Mouse (Mus musculus): ENCODE data around the gene Slc6a11. TPM values are rescaled to one million over a fixed set of nuclear protein-coding genes. Genes with fewer than 3 reads are reported as not detected.
A peak's percentile ranks its signal among the peaks of the same experiment; 100 is the strongest.

The Slc6a11 gene
- polyA plus RNA-seq (2015; fragmentation: Nextera tagmentation; extraction: Ambion mirVana), result 19.9 and 22.0 TPM in 2 replicates

GRCm38 (mm10) chr6:114131122-114131872 is at the start of gene Slc6a11:
TSS of gene Slc6a11 (plus strand) at chr6:114131241.
- ATAC-seq (ENCODE audit: low FRiP score), result peak; percentile 69
- Histone ChIP-seq H3K9ac (peak within 1 kb of the TSS; percentile 79), H3K27ac (no peak within 1 kb of the TSS), H3K27me3 (peaks cover 70% of the 10 kb centered on the region), H3K4me2 (peak within 1 kb of the TSS; percentile 94), H3K4me1 (replicated peaks) (peaks cover 20% of the 10 kb centered on the region), H3K4me3 (peak within 1 kb of the TSS; percentile 60), H3K9me3 (no peaks in the 10 kb centered on the region), H3K36me3 (peaks cover 2% of the 10 kb centered on the region; the same call in 1 of the 2 replicates)
- 5% methylated on average over 61 of the region's 76 CpGs for WGBS

- Histone ChIP-seq H3K36me3 (no peaks in the 10 kb centered on the region), H3K27me3 (peaks cover 35% of the 10 kb centered on the region), H3K9ac (no peak overlapping the region), H3K4me1 (replicated peaks) (peaks cover 1% of the 10 kb centered on the region), H3K27ac (no peak overlapping the region), H3K4me2 (no peak overlapping the region), H3K4me3 (no peak overlapping the region), H3K9me3 (no peaks in the 10 kb centered on the region)
- WGBS, result 28% methylated on average over 7 of the region's 7 CpGs
- ATAC-seq (ENCODE audit: low FRiP score), result no peak
Observed at GRCm38 (mm10) chr6:114087106-114087505, 43.9 kb upstream of the Slc6a11 start.

- Histone ChIP-seq H3K4me1 (replicated peaks) (peaks cover 25% of the 10 kb centered on the region), H3K9me3 (no peaks in the 10 kb centered on the region), H3K9ac (no peak overlapping the region), H3K4me2 (no peak overlapping the region), H3K4me3 (no peak overlapping the region), H3K27me3 (peaks cover 35% of the 10 kb centered on the region), H3K27ac (no peak overlapping the region), H3K36me3 (no peaks in the 10 kb centered on the region)
- 0 out of 2 replicates have a peak, but pooled peaks have one; percentile 17 for ATAC-seq (ENCODE audit: low FRiP score)
- 9% methylated on average over 5 of the region's 5 CpGs for WGBS
Observed at GRCm38 (mm10) chr6:114089626-114090025, 41.4 kb upstream of the Slc6a11 start.

- Histone ChIP-seq H3K9me3 (no peaks in the 10 kb centered on the region), H3K4me1 (replicated peaks) (peaks cover 30% of the 10 kb centered on the region), H3K27me3 (peaks cover 36% of the 10 kb centered on the region), H3K36me3 (no peaks in the 10 kb centered on the region), H3K4me3 (no peak overlapping the region), H3K4me2 (no peak overlapping the region), H3K9ac (no peak overlapping the region), H3K27ac (no peak overlapping the region)
- ATAC-seq (ENCODE audit: low FRiP score), result no peak
- 16% methylated on average over 8 of the region's 9 CpGs for WGBS
Observed at GRCm38 (mm10) chr6:114092216-114092615, 38.8 kb upstream of the Slc6a11 start.

- Histone ChIP-seq H3K4me2 (no peak overlapping the region), H3K4me1 (replicated peaks) (peaks cover 30% of the 10 kb centered on the region), H3K27ac (peak overlapping the region; percentile 73), H3K27me3 (peaks cover 16% of the 10 kb centered on the region), H3K9ac (no peak overlapping the region), H3K36me3 (no peaks in the 10 kb centered on the region), H3K9me3 (no peaks in the 10 kb centered on the region), H3K4me3 (no peak overlapping the region)
- WGBS, result 11% methylated on average over 16 of the region's 16 CpGs
- peak; percentile 52 for ATAC-seq (ENCODE audit: low FRiP score)
Observed at GRCm38 (mm10) chr6:114094251-114094650, 36.8 kb upstream of the Slc6a11 start.

GRCm38 (mm10) chr6:114096574-114096973 is 34.5 kb upstream of the Slc6a11 start:
- Histone ChIP-seq H3K4me1 (replicated peaks) (peaks cover 35% of the 10 kb centered on the region), H3K27ac (no peak overlapping the region), H3K4me3 (no peak overlapping the region), H3K4me2 (no peak overlapping the region), H3K9ac (no peak overlapping the region), H3K9me3 (no peaks in the 10 kb centered on the region), H3K27me3 (peaks cover 7% of the 10 kb centered on the region; the same call in 1 of the 2 replicates), H3K36me3 (no peaks in the 10 kb centered on the region)
- 87% methylated on average over 6 of the region's 6 CpGs for WGBS
- no peak for ATAC-seq (ENCODE audit: low FRiP score)

GRCm38 (mm10) chr6:114101923-114102322 is 29.1 kb upstream of the Slc6a11 start:
- Histone ChIP-seq H3K27ac (no peak overlapping the region), H3K27me3 (peaks cover 5% of the 10 kb centered on the region; the same call in 1 of the 2 replicates), H3K4me3 (no peak overlapping the region), H3K4me2 (no peak overlapping the region), H3K9ac (0 out of 2 replicates have a peak overlapping the region, but pooled peaks have one; percentile 5), H3K9me3 (no peaks in the 10 kb centered on the region), H3K4me1 (replicated peaks) (peaks cover 19% of the 10 kb centered on the region), H3K36me3 (no peaks in the 10 kb centered on the region)
- no peak for ATAC-seq (ENCODE audit: low FRiP score)
- WGBS, result 61% methylated on average over 8 of the region's 8 CpGs

GRCm38 (mm10) chr6:114119507-114119906 is 11.5 kb upstream of the Slc6a11 start:
- no peak overlapping the region for H3K9ac ChIP-seq
- H3K27me3 ChIP-seq, result no peaks in the 10 kb centered on the region
- no peaks in the 10 kb centered on the region for H3K4me1 ChIP-seq (replicated peaks)
- no peak for ATAC-seq (ENCODE audit: low FRiP score)
- H3K4me3 ChIP-seq, result no peak overlapping the region
- 52% methylated on average over 5 of the region's 5 CpGs for WGBS
- H3K9me3 ChIP-seq, result no peaks in the 10 kb centered on the region
- no peak overlapping the region for H3K4me2 ChIP-seq
- H3K27ac ChIP-seq, result no peak overlapping the region
- no peaks in the 10 kb centered on the region for H3K36me3 ChIP-seq

- Histone ChIP-seq H3K9me3 (no peaks in the 10 kb centered on the region), H3K4me3 (no peak overlapping the region), H3K9ac (no peak overlapping the region), H3K27ac (no peak overlapping the region), H3K36me3 (no peaks in the 10 kb centered on the region), H3K27me3 (peaks cover 35% of the 10 kb centered on the region), H3K4me2 (no peak overlapping the region), H3K4me1 (replicated peaks) (no peaks in the 10 kb centered on the region)
- no peak for ATAC-seq (ENCODE audit: low FRiP score)
- WGBS, result 71% methylated on average over 5 of the region's 5 CpGs
Observed at GRCm38 (mm10) chr6:114125530-114125929, 5.5 kb upstream of the Slc6a11 start.

GRCm38 (mm10) chr6:114132472-114132871 is 1.4 kb downstream of the Slc6a11 start:
- Histone ChIP-seq H3K4me2 (peak overlapping the region; percentile 94), H3K36me3 (peaks cover 2% of the 10 kb centered on the region; the same call in 1 of the 2 replicates), H3K9ac (no peak overlapping the region), H3K9me3 (no peaks in the 10 kb centered on the region), H3K27me3 (peaks cover 66% of the 10 kb centered on the region), H3K4me1 (replicated peaks) (peaks cover 20% of the 10 kb centered on the region), H3K4me3 (peak overlapping the region; percentile 60; the same call in 1 of the 2 replicates), H3K27ac (no peak overlapping the region)
- WGBS, result 70% methylated on average over 3 of the region's 3 CpGs
- no peak for ATAC-seq (ENCODE audit: low FRiP score)

- H3K27ac ChIP-seq, result no peak overlapping the region
- H3K36me3 ChIP-seq, result peaks cover 2% of the 10 kb centered on the region; the same call in 1 of the 2 replicates
- no peak for ATAC-seq (ENCODE audit: low FRiP score)
- 81% methylated on average over 8 of the region's 8 CpGs for WGBS
- no peaks in the 10 kb centered on the region for H3K9me3 ChIP-seq
- H3K9ac ChIP-seq, result no peak overlapping the region
- peak overlapping the region; percentile 94 for H3K4me2 ChIP-seq
- no peak overlapping the region for H3K4me3 ChIP-seq
- peaks cover 64% of the 10 kb centered on the region for H3K27me3 ChIP-seq
- H3K4me1 ChIP-seq (replicated peaks), result peaks cover 20% of the 10 kb centered on the region
Observed at GRCm38 (mm10) chr6:114132916-114133315, 1.9 kb downstream of the Slc6a11 start.

GRCm38 (mm10) chr6:114138970-114139369 is 7.9 kb downstream of the Slc6a11 start:
- no peak overlapping the region for H3K9ac ChIP-seq
- no peak overlapping the region for H3K4me3 ChIP-seq
- peaks cover 6% of the 10 kb centered on the region; the same call in 1 of the 2 replicates for H3K36me3 ChIP-seq
- H3K4me2 ChIP-seq, result no peak overlapping the region
- peaks cover 4% of the 10 kb centered on the region for H3K4me1 ChIP-seq (replicated peaks)
- H3K27ac ChIP-seq, result no peak overlapping the region
- peaks cover 7% of the 10 kb centered on the region for H3K27me3 ChIP-seq
- H3K9me3 ChIP-seq, result no peaks in the 10 kb centered on the region
- no peak for ATAC-seq (ENCODE audit: low FRiP score)
- 85% methylated on average over 8 of the region's 8 CpGs for WGBS

GRCm38 (mm10) chr6:114141481-114141880 is 10.4 kb downstream of the Slc6a11 start:
- Histone ChIP-seq H3K4me2 (no peak overlapping the region), H3K4me1 (replicated peaks) (peaks cover 8% of the 10 kb centered on the region), H3K9ac (no peak overlapping the region), H3K36me3 (peaks cover 4% of the 10 kb centered on the region; the same call in 1 of the 2 replicates), H3K27ac (no peak overlapping the region), H3K27me3 (0 out of 2 replicates have a peak, but pooled peaks cover 9% of the 10 kb centered on the region), H3K4me3 (no peak overlapping the region), H3K9me3 (no peaks in the 10 kb centered on the region)
- no peak for ATAC-seq (ENCODE audit: low FRiP score)
- WGBS, result 83% methylated on average over 3 of the region's 3 CpGs

All from hindbrain, embryonic 13.5 days (tissue).